Mouse (Mus musculus) ES-E14 (cell line): ENCODE results near the gene Vmn1r27. TPM values are rescaled to one million over a fixed set of nuclear protein-coding genes. Genes with fewer than 3 reads are reported as not detected.

Experiments used
- DNase-seq: peaks from one replicate; pipeline ENCODE4 v3.0.0-alpha.2; 2013; ENCODE audit warnings: low read depth, low spot score
- H3K27ac ChIP-seq: 2 replicates; pipeline ENCODE4 v1.5.1; 2012; ENCODE audit warnings: low read depth, mild to moderate bottlenecking, low read length, moderate library complexity, mixed read lengths; ENCODE audit not compliant: poor library complexity, insufficient read depth, severe bottlenecking
- H3K36me3 ChIP-seq: 2 replicates; pipeline ENCODE4 v1.6.1; 2012; ENCODE audit warnings: mild to moderate bottlenecking, low read length, moderate library complexity, mixed read lengths; ENCODE audit not compliant: control insufficient read depth, poor library complexity, insufficient read depth, severe bottlenecking
- H3K4me1 ChIP-seq, 2 experiments: fragments of 150-350 bp in 1 of 2; sonication (generic) in 1 of 2; 2 replicates each; pipeline ENCODE4 v1.6.1; 2012; ENCODE audit warnings: low read length in 2 of 2, mild to moderate bottlenecking in 1 of 2, mixed read lengths in 1 of 2; ENCODE audit not compliant: control insufficient read depth in 2 of 2, insufficient read depth in 2 of 2, poor library complexity in 1 of 2
- H3K4me3 ChIP-seq, 2 experiments: fragments of 150-350 bp in 1 of 2; sonication (generic) in 1 of 2; 2 replicates each; pipeline ENCODE4 v1.5.1; 2012; ENCODE audit warnings: low read length in 2 of 2, low read depth in 1 of 2, mild to moderate bottlenecking in 1 of 2, mixed read lengths in 1 of 2; ENCODE audit not compliant: insufficient read depth in 1 of 2, poor library complexity in 1 of 2, severe bottlenecking in 1 of 2
- H3K9ac ChIP-seq: 2 replicates; pipeline ENCODE4 v1.6.1; 2012; ENCODE audit warnings: low read depth, mild to moderate bottlenecking, low read length, mixed read lengths; ENCODE audit not compliant: poor library complexity, insufficient read depth, severe bottlenecking
- H3K9me3 ChIP-seq: fragments of 150-350 bp; sonication (generic); 2 replicates; pipeline ENCODE4 v1.6.1; 2012; ENCODE audit warnings: low read depth, mild to moderate bottlenecking, low read length; ENCODE audit not compliant: control insufficient read depth, insufficient read depth
- CHD2 ChIP-seq: IDR thresholded peaks from 2 replicates; pipeline ENCODE4 v1.6.1; 2014; ENCODE audit warnings: mild to moderate bottlenecking, low read depth, low read length, inconsistent platforms
- HCFC1 ChIP-seq: IDR thresholded peaks from 2 replicates; pipeline ENCODE4 v1.6.1; 2012; ENCODE audit warnings: low read length, inconsistent platforms, borderline replicate concordance; ENCODE audit not compliant: insufficient read depth
- MAFK ChIP-seq: IDR thresholded peaks from 2 replicates; pipeline ENCODE4 v1.6.1; 2014; ENCODE audit warnings: mild to moderate bottlenecking, low read depth, low read length, inconsistent platforms; ENCODE audit not compliant: insufficient read depth
- ZC3H11A ChIP-seq: IDR thresholded peaks from 2 replicates; pipeline ENCODE4 v1.6.1; 2012; ENCODE audit warnings: low read depth, mild to moderate bottlenecking, inconsistent platforms, low read length, borderline replicate concordance
- ZNF384 ChIP-seq: IDR thresholded peaks from 2 replicates; pipeline ENCODE4 v1.6.1; 2012; ENCODE audit warnings: low read depth, low read length, inconsistent platforms
- in situ Hi-C, 2 experiments: fragments of 600-800 bp; cut with MboI; formaldehyde crosslinking; loops; one replicate each; pipeline ENCODE4 v1.15.1; 2025; ENCODE audit warnings: low sequenced_read_pairs in 2 of 2, inconsistent platforms in 1 of 2; ENCODE audit not compliant: unreplicated experiment in 2 of 2
- total RNA-seq: library from RNA; depleted of rRNA; stranded (reverse); fragments of 300-350 nt; gene quantifications from 2 replicates; pipeline ENCODE4 v1.2.3, GENCODE M21; 2012; rRNA removed

The Vmn1r27 gene
- total RNA-seq, result not detected in 2 replicates

DNA sequence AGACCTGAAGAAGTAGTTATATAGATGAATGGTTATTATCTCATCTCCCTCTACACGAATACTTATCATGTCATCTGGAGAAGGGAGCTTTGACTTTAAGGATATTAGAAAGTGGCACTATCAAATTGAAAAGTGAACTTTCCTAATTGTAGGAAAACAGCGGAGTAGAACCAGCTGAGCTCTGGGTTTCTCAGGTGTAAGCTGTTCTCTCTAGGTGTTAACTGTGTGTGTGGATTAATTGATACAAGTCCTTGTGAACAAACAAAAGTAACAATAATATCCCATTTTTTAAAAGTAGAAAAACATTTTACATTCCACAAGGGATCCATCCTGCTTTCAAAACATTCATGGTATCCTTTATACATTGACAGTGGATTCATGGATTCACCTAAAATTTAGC is at the start of gene Vmn1r27:
Vmn1r27 (minus strand) TSS at position 101 of the 400 bp plus-strand sequence.
- no peak for DNase-seq
- Histone ChIP-seq H3K27ac (no peak within 1 kb of the TSS), H3K4me1 (no peaks in the 10 kb centered on the region), H3K9ac (no peak within 1 kb of the TSS), H3K9me3 (no peaks in the 10 kb centered on the region), H3K36me3 (no peaks in the 10 kb centered on the region), H3K4me3 (no peak within 1 kb of the TSS)
- no peak for TF ChIP-seq CHD2
- TF ChIP-seq HCFC1, result no peak
- no peak for TF ChIP-seq ZC3H11A
- no peak for TF ChIP-seq ZNF384
- TF ChIP-seq MAFK, result no peak
- in situ Hi-C loops, result loop anchor here in 1 of 2 experiments (10.0 kb wide), 1 partner anchor 784 kb away; no protein-coding TSS in a partner anchor

DNA sequence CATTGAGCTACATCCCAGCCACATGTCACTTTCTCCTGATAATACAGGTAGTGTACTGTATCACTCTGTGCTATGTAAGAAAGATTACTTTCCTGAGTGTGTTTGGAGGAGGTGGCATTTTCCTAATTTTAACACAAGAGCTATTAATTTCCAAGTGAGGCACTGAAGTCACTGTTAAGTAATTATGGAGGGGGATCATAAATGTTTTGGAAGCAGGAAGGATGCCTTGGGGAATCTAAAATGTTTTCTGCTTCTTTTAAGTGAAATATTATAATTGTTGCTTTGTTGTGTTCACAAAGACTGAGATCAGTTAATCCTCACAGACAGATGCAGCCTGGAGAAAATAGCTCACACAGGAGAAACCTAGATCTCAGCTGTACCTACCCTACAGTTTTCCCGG is 43.1 kb upstream of the Vmn1r27 start, which contains the start of gene Vmn1r28:
Vmn1r28 (plus strand) TSS at position 301 of the 400 bp plus-strand sequence.
- DNase-seq, result no peak
- no peak within 1 kb of the TSS for H3K27ac ChIP-seq
- TF ChIP-seq ZNF384, result no peak
- TF ChIP-seq ZC3H11A, result no peak
- TF ChIP-seq HCFC1, result no peak
- no peak for TF ChIP-seq MAFK
- no peak for TF ChIP-seq CHD2
- H3K36me3 ChIP-seq, result no peaks in the 10 kb centered on the region
- no peaks in the 10 kb centered on the region for H3K9me3 ChIP-seq
- in situ Hi-C loops, result no loop called here
- no peak within 1 kb of the TSS for H3K9ac ChIP-seq
- H3K4me1 ChIP-seq, result no peaks in the 10 kb centered on the region
- H3K4me3 ChIP-seq, result no peak within 1 kb of the TSS

GRCm38 (mm10) chr6:58216119-58216518 is 2.5 kb downstream of the Vmn1r27 start:
- Histone ChIP-seq H3K36me3 (no peaks in the 10 kb centered on the region), H3K4me1 (no peaks in the 10 kb centered on the region), H3K4me3 (no peak overlapping the region), H3K9me3 (no peaks in the 10 kb centered on the region), H3K9ac (no peak overlapping the region), H3K27ac (no peak overlapping the region)
- TF ChIP-seq MAFK (no peak), HCFC1 (no peak), CHD2 (no peak), ZC3H11A (no peak), ZNF384 (no peak)
- in situ Hi-C loops, result loop anchor here in 1 of 2 experiments (10.0 kb wide), 1 partner anchor 781 kb away; no protein-coding TSS in a partner anchor
- DNase-seq, result no peak

Other genes starting within 250 kb of the Vmn1r27 start
- gene Vmn1r25, start 238.0 kb downstream of the Vmn1r27 start, total RNA-seq, result not detected in 2 replicates
- gene Vmn1r26, start 203.7 kb downstream of the Vmn1r27 start, total RNA-seq, result not detected in 2 replicates
- not detected in 2 replicates for gene Vmn1r28, start 43.2 kb upstream of the Vmn1r27 start, total RNA-seq
- gene Vmn1r29, start 82.7 kb upstream of the Vmn1r27 start, total RNA-seq, result not detected in 2 replicates
- not detected in 2 replicates for gene Vmn1r30, start 224.6 kb upstream of the Vmn1r27 start, total RNA-seq